Mouse (Mus musculus) forebrain, embryonic 16.5 days (tissue): ENCODE data around the gene Phyhd1. TPM values are rescaled to one million over a fixed set of nuclear protein-coding genes. Genes with fewer than 3 reads are reported as not detected.

Source experiments
- ATAC-seq: fragments of 200-750 bp; cut with Nextera tagmentation; 2 replicates; pipeline ENCODE4 v1.8.0; 2017; ENCODE audit warnings: mild to moderate bottlenecking, moderate library complexity
- H3K27ac ChIP-seq: fragments of 300-500 bp; sonication (generic); 2 replicates; pipeline ENCODE4 v1.5.1; 2014; ENCODE audit warnings: low read length, control low read depth
- H3K27me3 ChIP-seq: fragments of 300-500 bp; sonication (generic); replicated peaks from 2 replicates; pipeline ENCODE4 v1.6.1; 2014; ENCODE audit warnings: low read length; ENCODE audit not compliant: control insufficient read depth, insufficient read depth
- H3K36me3 ChIP-seq: fragments of 300-500 bp; sonication (generic); 2 replicates; pipeline ENCODE4 v1.6.1; 2014; ENCODE audit not compliant: control insufficient read depth, insufficient read depth
- H3K4me1 ChIP-seq: fragments of 300-500 bp; sonication (generic); replicated peaks from 2 replicates; pipeline ENCODE4 v1.6.1; 2014; ENCODE audit warnings: low read length; ENCODE audit not compliant: control insufficient read depth, insufficient read depth
- H3K4me2 ChIP-seq: fragments of 300-500 bp; sonication (generic); 2 replicates; pipeline ENCODE4 v1.6.1; 2014; ENCODE audit warnings: mild to moderate bottlenecking, low read length, control low read depth
- H3K4me3 ChIP-seq: fragments of 300-500 bp; sonication (generic); replicated peaks from 2 replicates; pipeline ENCODE4 v1.5.1; 2014; ENCODE audit warnings: mild to moderate bottlenecking, low read length, control low read depth
- H3K9ac ChIP-seq: fragments of 300-500 bp; sonication (generic); replicated peaks from 2 replicates; pipeline ENCODE4 v1.6.1; 2014; ENCODE audit warnings: low read depth, low read length, control low read depth
- H3K9me3 ChIP-seq: fragments of 300-500 bp; sonication (generic); 2 replicates; pipeline ENCODE4 v1.6.1; 2016; ENCODE audit warnings: low read length; ENCODE audit not compliant: control insufficient read depth
- WGBS: fragments of 180-500 bp; shearing (Covaris S2); extraction: QIAGEN DNeasy Blood & Tissue Kit; methylation state at CpG from one replicate; pipeline ENCODE4 v1.1.7; 2014; 5-methylcytosine and 5-hydroxymethylcytosine counted together
- polyA plus RNA-seq: library from polyadenylated mRNA; unstranded; fragments of >200 nt; fragmentation: Nextera tagmentation; extraction: Ambion mirVana; gene quantifications from 2 replicates; pipeline ENCODE4 v1.2.1, GENCODE M21; 2015

Phyhd1 gene
- polyA plus RNA-seq, 1 experiment from 2014 or later, result 9.5 TPM

DNA sequence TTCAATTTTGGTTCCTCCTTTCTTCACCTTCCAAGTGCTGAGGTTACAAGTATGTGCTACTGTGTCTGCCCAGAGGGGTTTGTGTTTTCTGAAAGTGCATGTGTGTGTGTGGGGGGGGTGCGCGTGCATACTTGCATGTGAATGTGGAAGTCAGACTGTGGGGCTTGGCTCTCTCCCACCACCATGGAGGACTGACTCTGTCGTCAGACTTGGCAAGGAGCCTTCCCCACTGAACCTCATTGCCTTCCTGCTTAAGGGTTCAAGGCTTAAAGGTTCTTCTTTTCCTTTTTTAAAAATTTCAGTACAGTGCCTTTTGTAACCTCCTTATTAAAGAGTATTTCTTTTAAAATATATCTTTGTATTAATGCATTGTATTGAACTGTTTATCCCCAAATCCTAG lies 62.8 kb downstream of the Phyhd1 start:
- Histone ChIP-seq H3K4me1 (no peaks in the 10 kb centered on the region), H3K4me3 (no peak overlapping the region)
- WGBS, result 76% methylated on average over 3 of the region's 3 CpGs

More for the DNA sequence above, 62.8 kb downstream of the Phyhd1 start:
- Histone ChIP-seq H3K4me2 (no peak overlapping the region), H3K27ac (no peak overlapping the region), H3K9me3 (no peaks in the 10 kb centered on the region), H3K36me3 (peaks cover 62% of the 10 kb centered on the region), H3K27me3 (no peaks in the 10 kb centered on the region), H3K9ac (no peak overlapping the region)
- ATAC-seq, result no peak

Other genes with a start within 250 kb of the Phyhd1 start
- 70.2 and 83.3 TPM in 2 replicates for gene Wdr34, start 217.3 kb upstream of the Phyhd1 start, polyA plus RNA-seq
- gene Set, start 208.8 kb upstream of the Phyhd1 start, polyA plus RNA-seq, result 407 and 435 TPM in 2 replicates
- gene Pkn3, start 188.5 kb upstream of the Phyhd1 start, polyA plus RNA-seq, result 2.6 and 3.4 TPM in 2 replicates
- 17.8 and 19.0 TPM in 2 replicates for gene Zdhhc12, start 172.6 kb upstream of the Phyhd1 start, polyA plus RNA-seq
- 10.9 and 16.5 TPM in 2 replicates for gene Zer1, start 141.6 kb upstream of the Phyhd1 start, polyA plus RNA-seq
- 10.5 and 12.7 TPM in 2 replicates for gene Tbc1d13, start 132.5 kb upstream of the Phyhd1 start, polyA plus RNA-seq
- 10.7 and 13.3 TPM in 2 replicates for gene Endog, start 94.7 kb upstream of the Phyhd1 start, polyA plus RNA-seq
- 63.8 and 65.9 TPM in 2 replicates for gene Spout1, start 87.7 kb upstream of the Phyhd1 start, polyA plus RNA-seq
- gene Kyat1, start 60.4 kb upstream of the Phyhd1 start, polyA plus RNA-seq, result 15.4 and 16.3 TPM in 2 replicates
- 58.9 and 59.7 TPM in 2 replicates for gene Lrrc8a, start 28.5 kb upstream of the Phyhd1 start, polyA plus RNA-seq
- gene Gm28035, start 25.6 kb upstream of the Phyhd1 start, polyA plus RNA-seq, result 0.46 and 0.58 TPM in 2 replicates
- not detected in 2 replicates for gene Gm28038, start 14.8 kb downstream of the Phyhd1 start, polyA plus RNA-seq
- 30.2 and 35.9 TPM in 2 replicates for gene Dolk, start 20.1 kb downstream of the Phyhd1 start, polyA plus RNA-seq
- 25.3 and 26.2 TPM in 2 replicates for gene Nup188, start 20.2 kb downstream of the Phyhd1 start, polyA plus RNA-seq
- 159 and 203 TPM in 2 replicates for gene Sh3glb2, start 93.1 kb downstream of the Phyhd1 start, polyA plus RNA-seq
- gene Miga2, start 98.0 kb downstream of the Phyhd1 start, polyA plus RNA-seq, result 29.7 and 35.6 TPM in 2 replicates
- gene Dolpp1, start 126.1 kb downstream of the Phyhd1 start, polyA plus RNA-seq, result 59.3 and 66.5 TPM in 2 replicates
- 21.3 and 21.4 TPM in 2 replicates for gene Crat, start 149.6 kb downstream of the Phyhd1 start, polyA plus RNA-seq
- gene Ptpa, start 149.8 kb downstream of the Phyhd1 start, polyA plus RNA-seq, result 146 and 163 TPM in 2 replicates
- gene Ier5l, start 208.0 kb downstream of the Phyhd1 start, polyA plus RNA-seq, result 1.5 and 1.8 TPM in 2 replicates